In the genomic region with DNA sequence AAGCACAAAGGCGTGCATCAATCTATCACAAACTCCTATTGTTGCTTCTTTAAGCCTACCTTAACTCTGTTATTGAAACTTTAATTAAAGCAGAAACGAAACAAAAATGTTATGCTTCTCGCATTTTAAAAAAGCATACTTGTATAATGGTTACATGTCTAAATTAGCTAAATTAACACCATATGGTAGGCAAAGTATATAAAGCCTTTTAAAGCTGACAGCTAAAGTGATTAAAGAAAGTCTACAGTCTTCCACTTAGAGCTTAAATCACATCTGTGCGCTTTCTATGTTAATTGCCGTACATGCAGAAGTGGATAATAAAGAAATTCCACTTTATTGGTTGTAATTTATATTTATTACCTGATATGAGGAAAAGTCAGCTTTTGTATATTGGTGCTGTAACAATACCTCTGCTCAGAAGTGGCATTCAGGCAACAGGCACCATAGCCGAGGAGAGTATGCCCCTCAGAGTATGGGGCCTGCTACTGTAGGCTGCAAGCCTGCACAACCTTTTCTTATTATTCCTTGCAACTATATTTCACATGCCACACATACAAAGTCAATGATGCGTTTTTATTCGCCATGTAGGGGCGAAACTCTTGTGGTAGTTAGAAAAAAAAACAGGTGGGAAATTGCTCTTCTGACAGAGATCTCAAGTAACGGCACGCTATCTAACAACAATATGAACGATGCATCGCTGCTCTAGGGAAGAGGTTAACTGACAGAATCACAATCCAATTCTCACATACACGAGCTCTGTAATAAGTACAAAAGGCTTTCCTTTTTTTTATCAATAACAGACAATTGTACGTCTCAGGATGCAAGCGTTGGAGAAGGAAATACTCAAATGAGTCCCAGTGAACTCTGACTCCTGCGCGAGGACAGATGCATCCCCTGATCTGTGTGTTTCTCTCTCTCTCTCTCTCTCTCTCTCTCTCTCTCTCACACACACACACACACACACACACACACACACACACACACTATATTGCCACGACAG, we compare ENCODE assay signal across 8 mouse cellular contexts. TPM values are rescaled to one million over a fixed set of nuclear protein-coding genes. Genes with fewer than 3 reads are reported as not detected.
DNase-seq lines count a peak whose midpoint lies in the region; ATAC-seq and TF ChIP-seq lines count a peak whose summit lies in the region.

No protein-coding gene starts in this region.

- TF ChIP-seq POLR2A in ES-Bruce4 (IDR thresholded peaks at IDR 0.05; ENCODE audit: insufficient read depth, low read length), result no peak

- TF ChIP-seq CTCF in gastrocnemius, adult 2 months (IDR thresholded peaks at IDR 0.05), result peak; percentile 31; the same call in 1 of the 2 replicates
- peak; percentile 7 for TF ChIP-seq CTCF in ES-Bruce4 (IDR thresholded peaks at IDR 0.05; ENCODE audit: low read depth, low read length)

- no peak for DNase-seq in gastrocnemius, adult 2 months
- no peak for DNase-seq in gastrocnemius, adult 8-10 months (ENCODE audit: low spot score in 2 of 2)
- DNase-seq in midbrain, embryonic 11.5 days (ENCODE audit: low spot score, missing footprints), result peak; percentile 96
- DNase-seq in spleen, adult 12 weeks (ENCODE audit: low spot score), result no peak
- DNase-seq in cerebellum, postnatal 25 days, result no peak
- no peak for DNase-seq in layer of hippocampus, adult 9-10 months (ENCODE audit: low spot score)

- no peaks in the 10 kb centered on the region for H3K9me3 ChIP-seq in ES-Bruce4 (replicated peaks; ENCODE audit: control insufficient read depth, insufficient read depth, low read length, poor library complexity, severe bottlenecking)
- H3K9me3 ChIP-seq in forebrain, embryonic 13.5 days (replicated peaks), result no peaks in the 10 kb centered on the region
- H3K9me3 ChIP-seq in midbrain, embryonic 11.5 days (ENCODE audit: control insufficient read depth, low read length), result no peaks in the 10 kb centered on the region

- H3K27ac ChIP-seq in gastrocnemius, adult 2 months, result peak overlapping the region; percentile 94
- no peak overlapping the region for H3K27ac ChIP-seq in ES-Bruce4 (ENCODE audit: insufficient read depth, low read length)
- no peak overlapping the region for H3K27ac ChIP-seq in forebrain, embryonic 13.5 days
- peak overlapping the region; percentile 82; the same call in 1 of the 2 replicates for H3K27ac ChIP-seq in midbrain, embryonic 11.5 days (ENCODE audit: low read depth, low read length)

- no peak overlapping the region for H3K9ac ChIP-seq in ES-Bruce4 (ENCODE audit: low read depth, poor library complexity, severe bottlenecking)
- H3K9ac ChIP-seq in forebrain, embryonic 13.5 days, result peak overlapping the region; percentile 56; the same call in 1 of the 2 replicates
- peak overlapping the region; percentile 77 for H3K9ac ChIP-seq in midbrain, embryonic 11.5 days (ENCODE audit: low read length)

- no peaks in the 10 kb centered on the region for H3K36me3 ChIP-seq in ES-Bruce4 (ENCODE audit: control insufficient read depth, insufficient read depth, low read length, poor library complexity, severe bottlenecking)
- no peaks in the 10 kb centered on the region for H3K36me3 ChIP-seq in forebrain, embryonic 13.5 days (ENCODE audit: poor library complexity, severe bottlenecking)
- no peaks in the 10 kb centered on the region for H3K36me3 ChIP-seq in midbrain, embryonic 11.5 days (ENCODE audit: control insufficient read depth, insufficient read depth, low read length)

- ATAC-seq in forebrain, embryonic 13.5 days, result no peak
- ATAC-seq in midbrain, embryonic 11.5 days (ENCODE audit: low FRiP score), result no peak

- H3K4me1 ChIP-seq in ES-Bruce4 (ENCODE audit: control insufficient read depth, insufficient read depth, low read length), result no peaks in the 10 kb centered on the region
- peaks cover 47% of the 10 kb centered on the region for H3K4me1 ChIP-seq in forebrain, embryonic 13.5 days
- peaks cover 29% of the 10 kb centered on the region for H3K4me1 ChIP-seq in midbrain, embryonic 11.5 days (ENCODE audit: control insufficient read depth, insufficient read depth, low read length)

- intact Hi-C loops in gastrocnemius, adult 2 months (cut with DNase I), result loop anchor here (2.0 kb wide), 1 partner anchor 62 kb away; no protein-coding TSS in a partner anchor

- peaks cover 39% of the 10 kb centered on the region for H3K27me3 ChIP-seq in ES-Bruce4 (ENCODE audit: control insufficient read depth, insufficient read depth, low read length, poor library complexity, severe bottlenecking)
- peaks cover 98% of the 10 kb centered on the region for H3K27me3 ChIP-seq in forebrain, embryonic 13.5 days
- H3K27me3 ChIP-seq in midbrain, embryonic 11.5 days (ENCODE audit: control insufficient read depth, insufficient read depth, low read length), result peaks cover 51% of the 10 kb centered on the region

- peak overlapping the region; percentile 92 for H3K4me3 ChIP-seq in gastrocnemius, adult 2 months
- H3K4me3 ChIP-seq in ES-Bruce4 (ENCODE audit: low read depth, low read length), result no peak overlapping the region; the same call in 1 of the 2 replicates
- no peak overlapping the region; the same call in 1 of the 2 replicates for H3K4me3 ChIP-seq in forebrain, embryonic 13.5 days
- peak overlapping the region; percentile 74 for H3K4me3 ChIP-seq in midbrain, embryonic 11.5 days (ENCODE audit: low read depth, low read length)

- peak overlapping the region; percentile 59 for H3K4me2 ChIP-seq in forebrain, embryonic 13.5 days
- peak overlapping the region; percentile 82 for H3K4me2 ChIP-seq in midbrain, embryonic 11.5 days

- TF ChIP-seq EP300 in ES-Bruce4 (IDR thresholded peaks at IDR 0.05; ENCODE audit: insufficient read depth, low read depth, low read length), result no peak

- WGBS in forebrain, embryonic 13.5 days, result 20% methylated on average over 19 of the region's 19 CpGs
- WGBS in midbrain, embryonic 11.5 days, result 16% methylated on average over 19 of the region's 19 CpGs

RNA-seq across cellular contexts. Expression of gene Ebf3, which starts 5.9 kb away (rescaled TPM):
- total RNA-seq in gastrocnemius, adult 2 months (2021), result 1 to 10 TPM; 7.2 to 7.7 TPM
- total RNA-seq in gastrocnemius, adult 8-10 months (2022), result 1 to 10 TPM; 5.8 to 8.5 (median 7.1) TPM
- polyA plus RNA-seq in ES-Bruce4 (2011; ENCODE audit: insufficient read depth, insufficient read length, low read depth, missing spikeins), result 0.26 TPM in 1 of 2 replicates, not detected in the other
- polyA plus RNA-seq in forebrain, embryonic 13.5 days (2015; fragmentation: Nextera tagmentation; extraction: Ambion mirVana), result 1.1 and 2.0 TPM in 2 replicates
- 11.2 and 12.7 TPM in 2 replicates for polyA plus RNA-seq in midbrain, embryonic 11.5 days (2014; fragmentation: Nextera tagmentation; extraction: Ambion mirVana)

Comparison
In these comparisons a context has a peak if more than half of its experiments do, and no peak if none do; other contexts are left out.
1. H3K27ac ChIP-seq: peak in gastrocnemius, adult 2 months (single experiment) and midbrain, embryonic 11.5 days (single experiment); none in ES-Bruce4 (single experiment) and forebrain, embryonic 13.5 days (single experiment).
2. H3K4me3 ChIP-seq: peak in gastrocnemius, adult 2 months (single experiment) and midbrain, embryonic 11.5 days (single experiment); none in ES-Bruce4 (single experiment) and forebrain, embryonic 13.5 days (single experiment).